Mouse (Mus musculus) kidney, adult 2 months (tissue): Measurements from ENCODE around the gene Tnp2. TPM values are rescaled to one million over a fixed set of nuclear protein-coding genes. Genes with fewer than 3 reads are reported as not detected.
A peak's percentile ranks its signal among the peaks of the same experiment; 100 is the strongest.

Experiments used
- DNase-seq: peaks from one replicate; pipeline ENCODE4 v3.0.0; 2021
- H3K27ac ChIP-seq: fragments of 200-500 bp; 2 replicates; pipeline ENCODE4 v1.5.1; 2012; ENCODE audit warnings: low read depth, low read length, control low read depth, inconsistent platforms; ENCODE audit not compliant: insufficient read depth
- H3K27me3 ChIP-seq: fragments of 200-500 bp; replicated peaks from 2 replicates; pipeline ENCODE4 v1.6.1; 2012; ENCODE audit warnings: mild to moderate bottlenecking, moderate library complexity, low read length, inconsistent platforms; ENCODE audit not compliant: control insufficient read depth, insufficient read depth
- H3K36me3 ChIP-seq: fragments of 200-500 bp; 2 replicates; pipeline ENCODE4 v1.6.1; 2012; ENCODE audit warnings: mild to moderate bottlenecking, moderate library complexity, low read length, inconsistent platforms; ENCODE audit not compliant: control insufficient read depth, insufficient read depth
- H3K4me1 ChIP-seq: fragments of 200-500 bp; 2 replicates; pipeline ENCODE4 v1.6.1; 2011; ENCODE audit warnings: low read length; ENCODE audit not compliant: control insufficient read depth, insufficient read depth
- H3K4me3 ChIP-seq: fragments of 200-500 bp; 2 replicates; pipeline ENCODE4 v1.5.1; 2011; ENCODE audit warnings: mild to moderate bottlenecking, low read depth, low read length, control low read depth; ENCODE audit not compliant: insufficient read depth
- CTCF ChIP-seq: fragments of 200-500 bp; conservative IDR thresholded peaks from 2 replicates; pipeline ENCODE4 v1.5.1; 2011; ENCODE audit warnings: low read depth, mild to moderate bottlenecking, control low read depth, low read length, moderate library complexity, mixed read lengths; ENCODE audit not compliant: insufficient read depth, insufficient read length
- POLR2A ChIP-seq: fragments of 200-500 bp; IDR thresholded peaks from one replicate; pipeline ENCODE4 v1.6.1; 2011; ENCODE audit warnings: low read depth, low read length, control low read depth
- WGBS: fragments of 180-500 bp; shearing (Covaris S2); methylation state at CpG from one replicate; pipeline ENCODE4 v1.1.7; 2018; 5-methylcytosine and 5-hydroxymethylcytosine counted together
- polyA plus RNA-seq: library from polyadenylated mRNA; depleted of rRNA; stranded (reverse); fragments of >200 nt; gene quantifications from 2 replicates; pipeline ENCODE4 v1.2.3, GENCODE M21; 2012; rRNA removed

Gene Tnp2
- polyA plus RNA-seq = 3.7 and 8.9 TPM in 2 replicates

DNA sequence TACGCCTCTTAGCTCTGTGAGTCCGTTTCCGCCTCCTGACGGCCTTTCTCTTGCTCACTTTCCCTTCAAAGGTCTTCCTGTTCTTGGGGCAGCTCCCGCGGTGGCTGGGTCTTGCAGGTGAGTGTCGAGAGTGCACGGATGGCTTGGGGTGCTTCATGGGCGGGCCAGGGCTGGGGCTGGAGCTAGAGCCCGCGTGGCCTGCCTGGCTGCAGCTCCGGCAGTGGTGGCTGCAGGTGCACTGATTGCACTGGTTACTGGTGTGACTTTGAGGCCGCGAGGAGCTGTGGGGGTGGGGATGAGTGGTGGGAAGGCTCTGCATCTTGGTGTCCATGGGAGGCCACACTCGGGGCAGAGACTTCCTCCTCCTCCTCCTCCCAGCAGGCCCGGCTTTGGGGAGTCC is at the start of gene Tnp2:
TSS of gene Tnp2 (minus strand) at position 390 of the 400 bp plus-strand sequence.
- no peaks in the 10 kb centered on the region for H3K4me1 ChIP-seq
- 64% methylated on average over 16 of the region's 16 CpGs for WGBS
- DNase-seq = no peak
- H3K36me3 ChIP-seq = no peaks in the 10 kb centered on the region
- TF ChIP-seq POLR2A (no peak), CTCF (no peak)
- no peak within 1 kb of the TSS for H3K27ac ChIP-seq
- H3K4me3 ChIP-seq = no peak within 1 kb of the TSS
- H3K27me3 ChIP-seq = no peaks in the 10 kb centered on the region

- H3K4me3 ChIP-seq = no peak overlapping the region
- H3K27me3 ChIP-seq = no peaks in the 10 kb centered on the region
- DNase-seq = no peak
- TF ChIP-seq POLR2A (no peak), CTCF (no peak)
- H3K27ac ChIP-seq = no peak overlapping the region
- H3K4me1 ChIP-seq = peaks cover 4% of the 10 kb centered on the region
- WGBS = 69% methylated on average over 1 of the region's 1 CpGs
- no peaks in the 10 kb centered on the region for H3K36me3 ChIP-seq
Measured at GRCm38 (mm10) chr16:10837903-10838302, 49.4 kb upstream of the Tnp2 start.

DNA sequence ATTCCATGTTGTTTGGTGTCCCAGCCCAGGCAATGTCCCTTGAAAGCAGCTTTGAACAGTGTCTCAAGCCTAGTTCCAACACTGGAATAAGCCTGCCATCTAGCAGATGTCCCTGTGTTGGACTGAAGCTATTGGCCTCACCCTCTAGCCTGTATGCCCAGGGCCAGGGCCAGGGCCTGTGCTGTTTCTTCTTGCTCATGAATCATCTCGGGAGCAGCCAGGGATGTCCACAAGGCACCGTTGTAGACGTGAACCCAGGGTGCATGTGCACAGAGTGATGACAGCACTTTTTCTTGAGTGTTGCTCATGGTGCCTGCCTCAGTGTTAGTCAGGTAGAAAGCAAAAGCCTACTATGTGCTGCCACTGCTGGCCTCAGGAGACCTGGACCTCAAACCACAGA is 48.8 kb upstream of the Tnp2 start:
- TF ChIP-seq CTCF (no peak), POLR2A (no peak)
- no peaks in the 10 kb centered on the region for H3K27me3 ChIP-seq
- DNase-seq = no peak
- H3K27ac ChIP-seq = no peak overlapping the region
- H3K4me1 ChIP-seq = peaks cover 4% of the 10 kb centered on the region
- no peak overlapping the region for H3K4me3 ChIP-seq
- no peaks in the 10 kb centered on the region for H3K36me3 ChIP-seq
- WGBS = 83% methylated on average over 3 of the region's 3 CpGs

DNA sequence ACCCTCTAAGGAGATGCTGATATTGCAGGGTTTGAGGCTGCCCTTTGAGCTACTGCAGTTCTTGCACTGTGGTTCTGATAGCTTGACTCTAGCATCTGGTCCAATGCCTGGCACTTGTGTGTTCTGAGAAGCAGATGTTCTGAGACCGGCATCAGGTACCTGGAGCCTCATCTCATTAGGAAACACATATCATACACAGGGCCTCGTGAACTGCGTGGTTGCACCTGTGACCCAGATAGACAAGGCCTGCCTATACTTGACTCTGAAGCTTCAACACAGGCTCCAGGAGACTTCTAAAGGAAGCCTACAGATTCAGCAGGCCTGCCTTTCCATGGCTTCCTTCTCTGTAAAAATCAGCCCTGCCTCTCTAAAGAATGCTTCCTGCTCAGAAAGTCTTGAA is 47.9 kb upstream of the Tnp2 start:
- Histone ChIP-seq H3K36me3 (no peaks in the 10 kb centered on the region), H3K4me3 (no peak overlapping the region), H3K27ac (no peak overlapping the region), H3K27me3 (no peaks in the 10 kb centered on the region), H3K4me1 (peaks cover 4% of the 10 kb centered on the region)
- TF ChIP-seq CTCF (no peak), POLR2A (no peak)
- DNase-seq = no peak
- 96% methylated on average over 3 of the region's 3 CpGs for WGBS

DNA sequence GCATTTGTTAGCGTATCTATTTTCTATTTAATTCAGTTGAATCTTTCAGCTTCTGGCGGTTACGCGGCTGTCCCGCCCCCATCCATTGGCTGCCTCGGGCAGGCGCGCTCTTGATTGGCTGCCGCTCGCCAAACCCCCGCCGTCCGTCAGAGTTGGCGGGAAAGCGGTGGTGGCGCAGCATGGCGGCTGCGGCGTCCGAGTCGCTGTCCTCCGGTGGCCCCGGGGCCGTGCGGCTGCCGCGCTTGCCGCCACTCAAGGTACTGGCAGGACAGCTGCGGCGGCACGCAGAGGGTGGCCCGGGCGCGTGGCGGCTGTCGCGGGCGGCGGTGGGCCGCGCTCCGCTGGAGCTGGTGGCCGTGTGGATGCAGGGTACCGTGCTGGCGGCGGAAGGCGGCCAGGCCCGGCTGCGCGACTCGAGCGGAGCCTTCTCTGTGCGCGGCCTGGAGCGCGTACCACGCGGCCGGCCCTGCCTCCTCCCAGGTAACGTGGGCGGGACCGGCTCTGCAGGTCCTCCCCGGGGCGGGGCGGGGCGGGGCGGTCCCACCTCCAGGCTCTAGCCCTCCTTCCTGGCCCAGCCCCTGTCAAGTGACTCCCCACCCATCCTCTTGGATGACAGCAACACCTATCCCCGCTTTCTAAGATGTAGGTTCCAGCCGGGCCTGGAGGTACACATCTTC is 46.6 kb upstream of the Tnp2 start, which contains the start of gene Rmi2:
TSS of gene Rmi2 (plus strand) at position 149 of the 677 bp plus-strand sequence.
- Histone ChIP-seq H3K27me3 (no peaks in the 10 kb centered on the region), H3K4me3 (peak within 1 kb of the TSS; percentile 76), H3K36me3 (no peaks in the 10 kb centered on the region), H3K4me1 (peaks cover 4% of the 10 kb centered on the region), H3K27ac (no peak within 1 kb of the TSS)
- no peak for TF ChIP-seq CTCF
- TF ChIP-seq POLR2A = no peak
- peak; percentile 90 for DNase-seq
- 1% methylated on average over 66 of the region's 69 CpGs for WGBS

DNA sequence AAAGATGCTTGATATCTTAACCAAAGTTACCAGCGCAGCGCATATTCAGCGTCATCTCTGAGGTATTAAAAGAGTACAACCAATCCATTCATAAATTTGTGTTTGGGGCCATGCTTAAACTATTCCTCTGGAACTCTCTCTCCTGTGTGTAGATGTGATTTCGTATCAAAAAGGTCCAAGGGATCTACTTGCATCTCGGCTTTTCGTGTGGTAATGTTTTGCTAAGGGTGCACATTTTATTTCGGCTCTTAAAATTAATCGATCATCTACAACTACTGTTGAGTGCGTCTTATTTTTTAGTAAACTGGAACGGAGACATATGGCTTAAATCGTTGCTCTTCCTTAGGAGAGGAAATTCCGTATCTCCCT is 46.1 kb upstream of the Tnp2 start:
- no peaks in the 10 kb centered on the region for H3K36me3 ChIP-seq
- no peak overlapping the region; the same call in 1 of the 2 replicates for H3K4me3 ChIP-seq
- no peaks in the 10 kb centered on the region for H3K27me3 ChIP-seq
- no peak for DNase-seq
- no peak for TF ChIP-seq CTCF
- no peak for TF ChIP-seq POLR2A
- H3K27ac ChIP-seq = no peak overlapping the region
- peaks cover 4% of the 10 kb centered on the region for H3K4me1 ChIP-seq
- WGBS = 6% methylated on average over 12 of the region's 12 CpGs

GRCm38 (mm10) chr16:10828461-10828805 is 40.0 kb upstream of the Tnp2 start:
- WGBS = 48% methylated on average over 4 of the region's 4 CpGs
- no peak for TF ChIP-seq CTCF
- TF ChIP-seq POLR2A = no peak
- no peak overlapping the region for H3K27ac ChIP-seq
- no peaks in the 10 kb centered on the region for H3K4me1 ChIP-seq
- H3K4me3 ChIP-seq = no peak overlapping the region
- peak; percentile 71 for DNase-seq
- no peaks in the 10 kb centered on the region for H3K27me3 ChIP-seq
- no peaks in the 10 kb centered on the region for H3K36me3 ChIP-seq
